Mouse (Mus musculus) MEL (cell line): ENCODE measurements at regions not wholly inside any gene's neighbourhood (a gene's known extent, or its start where the extent isn't known, plus 50 kb on each side); places are given as distances from the start of the nearest gene placed in this dataset.

ENCODE experiments used
- DNase-seq: peaks from one replicate; pipeline ENCODE4 v3.0.0; 2011; ENCODE audit warnings: low read depth, low spot score
- H3K27ac ChIP-seq: 2 replicates; pipeline ENCODE4 v1.5.1; 2012; ENCODE audit warnings: low read depth, mild to moderate bottlenecking, control low read depth, low read length, moderate library complexity; ENCODE audit not compliant: control insufficient read depth
- H3K27me3 ChIP-seq, 2 experiments: fragments of 150-350 bp in 1 of 2; sonication (generic) in 1 of 2; 2 replicates each; pipeline ENCODE4 v1.6.1; 2012; ENCODE audit warnings: low read length in 2 of 2, mild to moderate bottlenecking in 2 of 2, improper control_type of control experiment in 1 of 2, moderate library complexity in 1 of 2; ENCODE audit not compliant: insufficient read depth in 2 of 2, control insufficient read depth in 1 of 2
- H3K36me3 ChIP-seq, 2 experiments: 2 replicates each; pipeline ENCODE4 v1.6.1; 2012 to 2014; ENCODE audit warnings: low read length in 2 of 2, improper control_type of control experiment in 1 of 2, inconsistent platforms in 1 of 2, mild to moderate bottlenecking in 1 of 2; ENCODE audit not compliant: insufficient read depth in 2 of 2, control insufficient read depth in 1 of 2
- H3K4me1 ChIP-seq, 2 experiments: fragments of 150-350 bp in 1 of 2; sonication (generic) in 1 of 2; 2 replicates each; pipeline ENCODE4 v1.6.1; 2012; ENCODE audit warnings: low read length in 2 of 2, improper control_type of control experiment in 1 of 2, mild to moderate bottlenecking in 1 of 2; ENCODE audit not compliant: insufficient read depth in 2 of 2, control insufficient read depth in 1 of 2
- H3K4me3 ChIP-seq, 2 experiments: fragments of 150-350 bp in 1 of 2; sonication (generic) in 1 of 2; 2 replicates each; pipeline ENCODE4 v1.5.1; 2012; ENCODE audit warnings: low read depth in 2 of 2, low read length in 2 of 2, mild to moderate bottlenecking in 2 of 2, moderate library complexity in 2 of 2, control low read depth in 1 of 2, improper control_type of control experiment in 1 of 2; ENCODE audit not compliant: control insufficient read depth in 1 of 2, insufficient read depth in 1 of 2
- H3K79me2 ChIP-seq: 2 replicates; pipeline ENCODE4 v1.6.1; 2012; ENCODE audit warnings: mild to moderate bottlenecking, low read length, moderate library complexity; ENCODE audit not compliant: control insufficient read depth, poor library complexity, insufficient read depth
- H3K9ac ChIP-seq: 2 replicates; pipeline ENCODE4 v1.6.1; 2012; ENCODE audit warnings: low read depth, mild to moderate bottlenecking, control low read depth, low read length, moderate library complexity; ENCODE audit not compliant: control insufficient read depth, poor library complexity, severe bottlenecking
- H3K9me3 ChIP-seq: fragments of 150-350 bp; sonication (generic); replicated peaks from 2 replicates; pipeline ENCODE4 v1.6.1; 2012; ENCODE audit warnings: mild to moderate bottlenecking, low read length, improper control_type of control experiment, moderate library complexity; ENCODE audit not compliant: insufficient read depth
- BHLHE40 ChIP-seq: IDR thresholded peaks from 2 replicates; pipeline ENCODE4 v1.6.1; 2012; ENCODE audit warnings: low read depth, mild to moderate bottlenecking, inconsistent platforms, low read length, improper control_type of control experiment, borderline replicate concordance
- CTCF ChIP-seq, 3 experiments: IDR thresholded peaks in 2 of 3; conservative IDR thresholded peaks in 1 of 3; 2 replicates each; pipeline ENCODE4 v1.5.1; 2011 to 2012; ENCODE audit warnings: low read length in 3 of 3, low read depth in 2 of 3, mild to moderate bottlenecking in 2 of 3, improper control_type of control experiment in 1 of 3, inconsistent platforms in 1 of 3, mixed read lengths in 1 of 3, moderate library complexity in 1 of 3; ENCODE audit not compliant: control insufficient read depth in 1 of 3, insufficient read depth in 1 of 3, poor library complexity in 1 of 3, severe bottlenecking in 1 of 3
- E2F4 ChIP-seq: IDR thresholded peaks from 2 replicates; pipeline ENCODE4 v1.6.1; 2011; ENCODE audit warnings: low read depth, low read length, improper control_type of control experiment, borderline replicate concordance
- EP300 ChIP-seq, 2 experiments: IDR thresholded peaks; 2 replicates each; pipeline ENCODE4 v1.6.1; 2011; ENCODE audit warnings: improper control_type of control experiment in 2 of 2, low read length in 2 of 2, low read depth in 1 of 2, mild to moderate bottlenecking in 1 of 2
- ETS1 ChIP-seq: IDR thresholded peaks from 2 replicates; pipeline ENCODE4 v1.6.1; 2012; ENCODE audit warnings: low read depth, mild to moderate bottlenecking, inconsistent platforms, low read length, improper control_type of control experiment, moderate library complexity
- GABPA ChIP-seq: IDR thresholded peaks from 2 replicates; pipeline ENCODE4 v1.6.1; 2012; ENCODE audit warnings: low read depth, mild to moderate bottlenecking, inconsistent platforms, low read length, improper control_type of control experiment, moderate library complexity
- GATA1 ChIP-seq: IDR thresholded peaks from 2 replicates; pipeline ENCODE4 v1.6.1; 2011; ENCODE audit warnings: low read depth, low read length, improper control_type of control experiment
- JUND ChIP-seq: IDR thresholded peaks from 2 replicates; pipeline ENCODE4 v1.6.1; 2011; ENCODE audit warnings: low read depth, mild to moderate bottlenecking, improper control_type of control experiment, low read length
- KAT2A ChIP-seq: conservative IDR thresholded peaks from 2 replicates; pipeline ENCODE4 v1.6.1; 2012; ENCODE audit warnings: low read depth, low read length, improper control_type of control experiment, inconsistent platforms
- MAFK ChIP-seq: IDR thresholded peaks from 2 replicates; pipeline ENCODE4 v1.6.1; 2011; ENCODE audit warnings: low read depth, mild to moderate bottlenecking, low read length, improper control_type of control experiment, borderline replicate concordance
- MYC ChIP-seq: IDR thresholded peaks from 2 replicates; pipeline ENCODE4 v1.6.1; 2011; ENCODE audit warnings: low read depth, mild to moderate bottlenecking, low read length, improper control_type of control experiment, moderate library complexity
- NELFE ChIP-seq: IDR thresholded peaks from 2 replicates; pipeline ENCODE4 v1.6.1; 2011; ENCODE audit warnings: low read depth, low read length, improper control_type of control experiment
- NRF1 ChIP-seq: IDR thresholded peaks from 2 replicates; pipeline ENCODE4 v1.6.1; 2014; ENCODE audit warnings: low read depth, mild to moderate bottlenecking, inconsistent platforms, low read length, improper control_type of control experiment, moderate library complexity; ENCODE audit not compliant: poor library complexity, insufficient read depth, severe bottlenecking
- POLR2AphosphoS2 ChIP-seq: IDR thresholded peaks from 2 replicates; pipeline ENCODE4 v1.6.1; 2011; ENCODE audit warnings: low read length, improper control_type of control experiment
- RAD21 ChIP-seq: IDR thresholded peaks from 2 replicates; pipeline ENCODE4 v1.6.1; 2011; ENCODE audit warnings: mild to moderate bottlenecking, low read depth, low read length, improper control_type of control experiment
- SIN3A ChIP-seq: IDR thresholded peaks from 2 replicates; pipeline ENCODE4 v1.6.1; 2012; ENCODE audit warnings: low read length, improper control_type of control experiment, inconsistent platforms
- TBP ChIP-seq: IDR thresholded peaks from 2 replicates; pipeline ENCODE4 v1.8.0; 2011; ENCODE audit warnings: low read depth, low read length, improper control_type of control experiment
- TCF12 ChIP-seq: IDR thresholded peaks from 2 replicates; pipeline ENCODE4 v1.6.1; 2014; ENCODE audit warnings: low read depth, mild to moderate bottlenecking, inconsistent platforms, low read length, improper control_type of control experiment, moderate library complexity
- USF1 ChIP-seq: IDR thresholded peaks from 2 replicates; pipeline ENCODE4 v1.6.1; 2014; ENCODE audit warnings: low read depth, mild to moderate bottlenecking, inconsistent platforms, low read length, improper control_type of control experiment, moderate library complexity
- ZC3H11A ChIP-seq: IDR thresholded peaks from 2 replicates; pipeline ENCODE4 v1.6.1; 2012; ENCODE audit warnings: low read depth, mild to moderate bottlenecking, inconsistent platforms, low read length, improper control_type of control experiment
- ZKSCAN1 ChIP-seq: IDR thresholded peaks from 2 replicates; pipeline ENCODE4 v1.6.1; 2012; ENCODE audit warnings: low read depth, mild to moderate bottlenecking, inconsistent platforms, low read length, improper control_type of control experiment, moderate library complexity

DNA sequence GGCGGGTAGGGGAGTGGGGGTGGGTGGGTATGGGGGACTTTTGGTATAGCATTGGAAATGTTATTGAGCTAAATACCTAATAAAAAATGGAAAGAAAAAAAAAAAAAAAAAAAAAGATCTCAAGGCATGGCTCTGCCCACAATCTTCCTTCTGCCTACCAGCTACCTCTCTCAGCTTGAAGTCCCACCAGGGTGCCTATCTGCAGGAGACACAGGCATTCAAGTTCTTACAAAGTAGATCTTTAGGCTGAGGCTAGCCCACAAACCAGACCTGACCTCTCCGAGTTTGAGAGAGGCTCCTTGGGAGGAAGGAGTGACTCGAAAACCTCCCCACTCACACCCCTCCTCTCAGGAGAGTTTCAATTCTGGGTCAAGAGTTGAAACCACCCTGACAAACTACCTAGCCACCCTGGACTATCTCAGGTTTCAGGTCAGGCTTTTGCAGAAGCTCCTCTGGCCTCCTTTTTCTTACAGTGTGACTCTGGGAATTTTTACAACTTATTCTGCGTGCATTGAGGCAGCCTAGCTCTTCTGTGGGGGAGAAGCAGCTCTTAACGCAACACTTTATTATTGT is 187.6 kb upstream of the Cxcr4 start:
- Histone ChIP-seq H3K27ac (no peak overlapping the region), H3K4me1 (no peaks in the 10 kb centered on the region), H3K27me3 (no peaks in the 10 kb centered on the region), H3K4me3 (no peak overlapping the region), H3K9ac (no peak overlapping the region), H3K79me2 (no peaks in the 10 kb centered on the region)
- DNase-seq = no peak
- no peak for TF ChIP-seq RAD21
- TF ChIP-seq ETS1 = no peak
- no peak for TF ChIP-seq EP300 (IDR thresholded peaks at IDR 0.05; ENCODE audit: low read depth in 1 of 2, low read length in 2 of 2)
- no peak for TF ChIP-seq GABPA
- no peak for TF ChIP-seq TBP
- no peak for TF ChIP-seq KAT2A
- no peak for TF ChIP-seq USF1
- no peak for TF ChIP-seq GATA1
- TF ChIP-seq NRF1 = no peak
- no peak for TF ChIP-seq TCF12
- no peak for TF ChIP-seq CTCF (IDR thresholded peaks at IDR 0.05 in 2 of 3, conservative IDR thresholded peaks at IDR 0.05 in 1 of 3; ENCODE audit: control insufficient read depth in 1 of 3, insufficient read depth in 1 of 3, low read depth in 2 of 3, low read length in 3 of 3, poor library complexity in 1 of 3, severe bottlenecking in 1 of 3)
- TF ChIP-seq, all 39 proteins: peak for 0
- Histone ChIP-seq H3K36me3 (no peaks in the 10 kb centered on the region), H3K9me3 (no peaks in the 10 kb centered on the region)

DNA sequence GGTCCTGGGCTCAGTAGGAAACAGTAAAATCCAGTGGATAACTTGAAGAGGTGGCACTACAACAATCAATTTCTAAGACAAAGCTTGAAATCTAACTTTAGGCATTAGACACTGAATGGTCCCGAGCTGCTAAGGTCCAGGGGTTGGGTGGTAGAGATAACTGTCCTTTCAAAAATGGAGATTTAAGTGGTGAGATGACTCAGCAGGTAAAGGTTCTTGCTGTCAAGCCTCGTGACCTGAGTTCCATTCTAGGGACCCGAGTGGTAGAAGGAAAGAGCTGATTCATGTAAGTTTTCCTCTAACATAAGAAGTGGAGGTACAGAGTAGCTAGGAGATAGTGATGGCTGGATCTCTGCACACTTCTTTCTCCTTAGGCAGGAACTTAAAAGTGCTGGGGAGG is 180.3 kb upstream of the Cxcr4 start:
- Histone ChIP-seq H3K79me2 (no peaks in the 10 kb centered on the region), H3K36me3 (no peaks in the 10 kb centered on the region), H3K4me3 (no peak overlapping the region), H3K9ac (no peak overlapping the region), H3K9me3 (no peaks in the 10 kb centered on the region), H3K4me1 (no peaks in the 10 kb centered on the region), H3K27me3 (no peaks in the 10 kb centered on the region), H3K27ac (no peak overlapping the region)
- no peak for TF ChIP-seq MAFK
- TF ChIP-seq ZC3H11A = no peak
- TF ChIP-seq BHLHE40 = no peak
- no peak for TF ChIP-seq ZKSCAN1
- no peak for TF ChIP-seq NRF1
- TF ChIP-seq GABPA = no peak
- no peak for TF ChIP-seq NELFE
- no peak for TF ChIP-seq POLR2AphosphoS2
- no peak for TF ChIP-seq JUND
- TF ChIP-seq MYC = no peak
- no peak for TF ChIP-seq SIN3A
- TF ChIP-seq E2F4 = no peak
- DNase-seq = no peak
